Mouse (Mus musculus): ENCODE results near the gene Lctl.

GRCm38 (mm10) chr9:64079922-64080321 is 37.0 kb upstream of the Lctl start:
- TF ChIP-seq GATA1 (IDR thresholded peaks at IDR 0.05; ENCODE audit: borderline replicate concordance, low read length) (no peak), FLI1 (IDR thresholded peaks at IDR 0.05; ENCODE audit: low read length) (no peak)
